Mouse (Mus musculus) heart, adult 2 months (tissue): ENCODE measurements at regions not wholly inside any gene's neighbourhood (a gene's known extent, or its start where the extent isn't known, plus 50 kb on each side); places are given as distances from the start of the nearest gene placed in this dataset.

Experiments used
- CTCF ChIP-seq: fragments of 200-600 bp; IDR thresholded peaks from 2 replicates; pipeline ENCODE4 v1.8.1; 2022; ENCODE audit warnings: antibody characterized with exemption, mild to moderate bottlenecking, moderate library complexity
- POLR2A ChIP-seq: fragments of 200-500 bp; IDR thresholded peaks from 2 replicates; pipeline ENCODE4 v1.6.1; 2011; ENCODE audit warnings: mild to moderate bottlenecking, low read depth, low read length, control low read depth; ENCODE audit not compliant: insufficient read depth

- TF ChIP-seq POLR2A (no peak), CTCF (no peak)
These were observed 775.4 kb downstream of the Fam181b start for GRCm38 (mm10) chr7:93855025-93855424.
